Mouse (Mus musculus) adrenal gland, postnatal 4 days (tissue): ENCODE measurements around the gene Siah1b. TPM values are rescaled to one million over a fixed set of nuclear protein-coding genes. Genes with fewer than 3 reads are reported as not detected.

Source experiments
- DNase-seq, 2 experiments: peaks; one replicate each; pipeline ENCODE4 v3.0.0; 2021 to 2022; ENCODE audit warnings: low spot score in 2 of 2, mixed read lengths in 2 of 2
- long read RNA-seq, 2 experiments: library from polyadenylated mRNA; stranded (forward); transcript quantifications; one replicate each; pipeline ENCODE4 v2.0.0; 2021
- total RNA-seq, 2 experiments: library from RNA; stranded (reverse); gene quantifications; 2 replicates each; pipeline ENCODE4 v1.2.3; 2021

The Siah1b gene
- 10 to 100 TPM in 1 of 2 experiments, 1 to 10 TPM in 1; 9.9 to 12.2 TPM for total RNA-seq
- long read RNA-seq, experiment 1, transcript Siah1b-203 (4 exons, 803 nt), result major isoform, 11 of 18 reads
- long read RNA-seq, experiment 1, partial matches to known transcripts, result 0 of 18 reads
- long read RNA-seq, experiment 1, other reads (novel, unspliced or antisense), result 2 of 18 reads
- long read RNA-seq, experiment 2, transcript Siah1b-203 (4 exons, 803 nt), result major isoform, 10 of 13 reads
- long read RNA-seq, experiment 2, partial matches to known transcripts, result 0 of 13 reads
- long read RNA-seq, experiment 2, other reads (novel, unspliced or antisense), result 0 of 13 reads

GRCm38 (mm10) chrX:164076040-164076775 lies at the start of gene Siah1b:
Gene Siah1b (minus strand): TSS chrX:164076493.
- DNase-seq, result peak; percentile 50 to 73

GRCm38 (mm10) chrX:164123942-164124341 lies 47.6 kb upstream of the Siah1b start:
- DNase-seq, result no peak

GRCm38 (mm10) chrX:164113744-164114143 lies 37.5 kb upstream of the Siah1b start:
- DNase-seq, result no peak

- no peak for DNase-seq
Observed at GRCm38 (mm10) chrX:164111146-164111545, 34.9 kb upstream of the Siah1b start.

- DNase-seq, result no peak
Observed at GRCm38 (mm10) chrX:164102656-164103055, 26.4 kb upstream of the Siah1b start.

- DNase-seq, result no peak
Observed at GRCm38 (mm10) chrX:164102198-164102597, 25.9 kb upstream of the Siah1b start.

GRCm38 (mm10) chrX:164101483-164101882 lies 25.2 kb upstream of the Siah1b start:
- DNase-seq, result no peak

- no peak for DNase-seq
Observed at GRCm38 (mm10) chrX:164095838-164096237, 19.5 kb upstream of the Siah1b start.

GRCm38 (mm10) chrX:164093435-164093834 lies 17.1 kb upstream of the Siah1b start:
- no peak for DNase-seq

- no peak for DNase-seq
Observed at GRCm38 (mm10) chrX:164092300-164093169, 16.2 kb upstream of the Siah1b start.

GRCm38 (mm10) chrX:164089916-164090315 lies 13.6 kb upstream of the Siah1b start:
- DNase-seq, result no peak

GRCm38 (mm10) chrX:164088582-164088981 lies 12.3 kb upstream of the Siah1b start, which contains the start of gene Cltrn:
Gene Cltrn (plus strand): TSS chrX:164088830.
- DNase-seq, result no peak

GRCm38 (mm10) chrX:164082030-164082429 lies 5.7 kb upstream of the Siah1b start:
- DNase-seq, result no peak

- no peak for DNase-seq
Observed at GRCm38 (mm10) chrX:164068968-164069367, 7.3 kb downstream of the Siah1b start.

- peak; percentile 8 to 35 for DNase-seq
Observed at GRCm38 (mm10) chrX:164066185-164066584, 10.1 kb downstream of the Siah1b start.

- no peak for DNase-seq
Observed at GRCm38 (mm10) chrX:164059070-164059469, 17.2 kb downstream of the Siah1b start.

GRCm38 (mm10) chrX:164058523-164058922 lies 17.8 kb downstream of the Siah1b start:
- DNase-seq, result no peak

GRCm38 (mm10) chrX:164055726-164056125 lies 20.6 kb downstream of the Siah1b start:
- no peak for DNase-seq

GRCm38 (mm10) chrX:164046736-164047135 lies 29.6 kb downstream of the Siah1b start:
- DNase-seq, result no peak

GRCm38 (mm10) chrX:164042069-164042468 lies 34.2 kb downstream of the Siah1b start:
- DNase-seq, result no peak

GRCm38 (mm10) chrX:164038882-164039281 lies 37.4 kb downstream of the Siah1b start:
- DNase-seq, result no peak
